Mouse (Mus musculus) testis, adult 2 months (tissue): Measurements from ENCODE around the gene Klhdc8b. TPM values are rescaled to one million over a fixed set of nuclear protein-coding genes. Genes with fewer than 3 reads are reported as not detected.

ENCODE experiments used
- H3K27ac ChIP-seq: fragments of 200-500 bp; 2 replicates; pipeline ENCODE4 v1.5.1; 2012; ENCODE audit warnings: low read depth, low read length; ENCODE audit not compliant: control insufficient read depth, insufficient read depth
- H3K27me3 ChIP-seq: fragments of 200-500 bp; 2 replicates; pipeline ENCODE4 v1.6.1; 2012; ENCODE audit warnings: mild to moderate bottlenecking, low read length, moderate library complexity; ENCODE audit not compliant: control insufficient read depth, insufficient read depth
- H3K36me3 ChIP-seq: fragments of 200-500 bp; 2 replicates; pipeline ENCODE4 v1.6.1; 2012; ENCODE audit warnings: mild to moderate bottlenecking, low read length; ENCODE audit not compliant: control insufficient read depth, insufficient read depth
- H3K4me1 ChIP-seq: fragments of 200-500 bp; 2 replicates; pipeline ENCODE4 v1.6.1; 2012; ENCODE audit warnings: low read length; ENCODE audit not compliant: control insufficient read depth, insufficient read depth
- H3K4me3 ChIP-seq: fragments of 200-500 bp; 2 replicates; pipeline ENCODE4 v1.5.1; 2012; ENCODE audit warnings: low read depth, mild to moderate bottlenecking, low read length, moderate library complexity, mixed read lengths; ENCODE audit not compliant: control insufficient read depth
- CTCF ChIP-seq: fragments of 200-500 bp; IDR thresholded peaks from 2 replicates; pipeline ENCODE4 v1.5.1; 2012; ENCODE audit warnings: low read depth, mild to moderate bottlenecking, inconsistent platforms, low read length, moderate library complexity; ENCODE audit not compliant: control insufficient read depth, insufficient read depth, insufficient replicate concordance
- POLR2A ChIP-seq: fragments of 200-500 bp; IDR thresholded peaks from 2 replicates; pipeline ENCODE4 v1.6.1; 2012; ENCODE audit warnings: low read depth, mild to moderate bottlenecking, inconsistent platforms, low read length, moderate library complexity; ENCODE audit not compliant: control insufficient read depth
- polyA plus RNA-seq: library from polyadenylated mRNA; depleted of rRNA; stranded (reverse); fragments of >200 nt; gene quantifications from 2 replicates; pipeline ENCODE4 v1.2.3, GENCODE M21; 2012

The Klhdc8b gene
- polyA plus RNA-seq, 1 experiment: 18.7 TPM

DNA sequence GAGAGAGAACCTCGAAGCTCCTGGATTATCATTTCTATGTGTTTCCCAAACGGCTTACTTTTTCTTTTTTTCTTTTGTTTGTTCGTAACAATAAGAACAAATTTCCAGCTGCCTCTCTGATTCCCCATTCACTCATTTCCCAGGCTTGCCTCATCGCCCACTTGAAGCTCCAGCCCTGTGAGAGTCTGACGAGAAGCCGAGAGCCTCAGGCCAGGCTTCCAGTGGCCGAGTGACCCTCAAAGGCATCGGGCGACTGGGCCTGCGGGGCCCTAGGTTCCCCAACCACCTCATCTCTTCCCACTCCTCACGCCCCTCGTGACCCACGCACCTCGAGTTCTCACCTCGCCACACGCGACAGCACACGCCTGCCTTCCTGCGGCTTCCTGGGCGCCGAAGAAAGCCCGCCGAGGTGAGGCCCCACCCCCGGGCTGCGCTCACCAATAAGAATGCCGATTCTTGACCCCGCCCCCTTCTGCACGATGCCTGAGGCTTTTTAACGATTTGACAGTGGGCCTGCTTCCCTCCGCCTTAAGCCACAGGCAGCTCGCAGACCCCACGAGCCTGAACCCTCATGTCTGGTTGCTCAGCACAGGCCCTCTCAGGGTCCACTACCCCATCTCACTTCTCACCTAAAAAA, 29.8 kb downstream of the Klhdc8b start:
- Histone ChIP-seq H3K4me3 (peak overlapping the region; percentile 93), H3K27me3 (no peaks in the 10 kb centered on the region), H3K36me3 (no peaks in the 10 kb centered on the region), H3K4me1 (peaks cover 5% of the 10 kb centered on the region), H3K27ac (peak overlapping the region; percentile 74)
- TF ChIP-seq CTCF (no peak), POLR2A (peak; percentile 78)

DNA sequence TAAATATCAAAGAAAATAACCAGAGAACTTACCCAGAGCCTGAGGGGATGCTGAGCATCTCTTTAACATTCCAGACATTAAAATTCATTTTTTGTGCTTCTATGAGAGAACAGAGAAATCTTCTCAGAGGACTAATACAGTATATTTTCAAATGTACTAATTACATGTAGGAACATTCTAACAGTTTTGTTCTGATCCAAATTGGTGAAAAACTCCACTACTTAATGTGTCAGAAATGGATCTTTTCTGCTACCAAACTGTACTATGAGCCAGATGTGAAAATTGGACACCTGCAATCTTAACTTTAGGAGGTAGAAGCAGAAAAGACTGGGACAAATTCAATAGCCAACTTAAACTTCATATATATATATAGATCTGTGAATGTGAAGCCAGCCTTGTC, 33.0 kb downstream of the Klhdc8b start, which contains the start of gene Ccdc36:
Ccdc36 (minus strand) TSS at position 101 of the 400 bp plus-strand sequence.
- TF ChIP-seq CTCF (no peak), POLR2A (no peak)
- no peak within 1 kb of the TSS for H3K4me3 ChIP-seq
- H3K36me3 ChIP-seq: peaks cover 1% of the 10 kb centered on the region; the same call in 1 of the 2 replicates
- H3K27ac ChIP-seq: no peak within 1 kb of the TSS
- peaks cover 5% of the 10 kb centered on the region for H3K4me1 ChIP-seq
- no peaks in the 10 kb centered on the region for H3K27me3 ChIP-seq

DNA sequence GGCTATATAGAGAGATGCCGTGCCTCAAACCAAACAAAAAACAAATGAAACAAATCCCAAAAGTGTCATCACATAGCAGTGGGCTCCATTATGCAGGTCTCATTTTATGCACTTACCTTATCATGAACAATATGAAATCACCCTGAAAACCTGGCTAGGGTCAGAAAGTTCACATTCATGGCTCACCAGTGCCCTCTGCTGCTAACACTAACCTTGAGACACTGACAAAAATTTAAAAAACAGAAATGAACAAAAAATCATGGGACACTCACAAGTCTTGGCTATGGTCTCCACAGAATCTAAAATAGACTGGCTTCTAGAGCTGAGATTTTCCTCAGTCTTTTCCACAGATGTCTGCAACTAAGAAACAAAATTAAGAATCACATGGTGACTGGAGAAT, 49.2 kb downstream of the Klhdc8b start:
- TF ChIP-seq POLR2A (no peak), CTCF (no peak)

DNA sequence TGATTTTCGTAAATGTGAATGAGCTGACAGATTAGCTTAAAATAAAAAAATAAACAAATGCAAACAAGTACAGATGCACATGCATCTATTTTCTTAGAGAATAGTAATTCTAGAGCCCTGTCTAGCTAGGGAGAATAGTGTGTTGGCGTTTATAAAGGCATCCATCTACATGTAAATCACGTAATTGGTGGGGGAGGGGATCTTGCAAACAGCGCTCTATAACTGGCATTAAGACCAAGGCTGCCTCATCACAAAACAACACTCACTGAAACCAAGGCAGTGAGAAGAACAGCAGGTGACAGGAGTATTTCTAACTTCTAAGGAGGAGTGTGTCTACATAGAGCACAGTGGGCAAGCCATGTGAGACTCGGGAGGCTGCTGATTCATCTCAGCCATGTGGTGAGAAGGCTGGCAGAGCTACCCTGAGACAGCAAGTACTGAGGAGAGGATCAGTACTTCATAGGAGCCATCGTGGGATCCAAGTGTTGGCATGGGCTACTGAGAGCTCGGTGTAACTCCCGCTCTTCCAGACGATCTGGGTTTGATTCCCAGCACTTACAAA, 49.9 kb downstream of the Klhdc8b start:
- Histone ChIP-seq H3K4me1 (no peaks in the 10 kb centered on the region), H3K36me3 (no peaks in the 10 kb centered on the region; the same call in 1 of the 2 replicates), H3K27ac (no peak overlapping the region), H3K4me3 (no peak overlapping the region), H3K27me3 (no peaks in the 10 kb centered on the region)
- TF ChIP-seq CTCF (no peak), POLR2A (no peak)

More for the DNA sequence above, 49.2 kb downstream of the Klhdc8b start:
- Histone ChIP-seq H3K4me3 (no peak overlapping the region), H3K27ac (no peak overlapping the region), H3K4me1 (no peaks in the 10 kb centered on the region), H3K36me3 (no peaks in the 10 kb centered on the region; the same call in 1 of the 2 replicates), H3K27me3 (no peaks in the 10 kb centered on the region)

DNA sequence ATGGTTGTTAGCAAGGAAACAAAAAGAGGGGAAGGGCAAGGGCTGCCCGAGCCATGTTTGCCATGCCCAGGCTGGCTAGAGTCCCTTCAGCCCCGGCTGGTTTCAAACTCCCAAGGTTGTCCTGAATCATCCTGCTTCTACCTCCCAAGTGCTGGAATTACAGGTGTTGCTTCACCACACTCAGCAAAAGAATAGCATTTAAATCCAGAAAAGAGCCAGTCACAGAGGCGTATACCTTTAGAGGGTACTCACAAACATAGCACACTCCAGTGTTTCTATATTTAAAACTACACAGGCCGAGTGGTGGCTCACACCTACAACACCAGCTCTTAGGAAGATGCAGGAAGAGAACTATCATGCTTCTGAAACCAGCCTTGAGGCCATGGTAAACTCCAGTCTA, 51.8 kb downstream of the Klhdc8b start:
- no peak overlapping the region for H3K27ac ChIP-seq
- no peaks in the 10 kb centered on the region for H3K36me3 ChIP-seq
- no peak overlapping the region for H3K4me3 ChIP-seq
- H3K27me3 ChIP-seq: no peaks in the 10 kb centered on the region
- no peak for TF ChIP-seq CTCF
- no peak for TF ChIP-seq POLR2A
- peaks cover 2% of the 10 kb centered on the region; the same call in 1 of the 2 replicates for H3K4me1 ChIP-seq

DNA sequence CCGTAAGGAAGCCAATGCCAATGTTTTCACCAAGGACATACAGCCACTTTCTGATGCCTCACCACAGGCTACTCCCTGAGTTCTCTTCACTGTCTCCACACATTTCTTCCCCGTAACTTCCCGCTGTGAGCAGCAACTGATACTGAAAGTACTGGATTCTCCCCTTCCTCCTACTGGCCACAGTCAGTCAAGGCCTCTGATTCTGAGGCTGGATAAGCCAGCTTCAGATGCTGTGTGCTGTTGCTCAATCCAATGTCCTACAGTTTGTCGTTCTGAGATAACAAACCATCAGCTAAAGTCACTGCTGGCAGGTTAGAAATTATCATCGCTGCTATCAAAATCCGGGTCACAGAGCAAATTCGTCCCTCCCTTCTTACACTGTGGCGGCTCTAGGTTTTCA, 56.9 kb downstream of the Klhdc8b start:
- peak overlapping the region; percentile 43 for H3K27ac ChIP-seq
- H3K4me3 ChIP-seq: no peak overlapping the region
- peaks cover 4% of the 10 kb centered on the region for H3K4me1 ChIP-seq
- TF ChIP-seq CTCF (no peak), POLR2A (no peak)
- H3K36me3 ChIP-seq: peaks cover 5% of the 10 kb centered on the region
- H3K27me3 ChIP-seq: no peaks in the 10 kb centered on the region

DNA sequence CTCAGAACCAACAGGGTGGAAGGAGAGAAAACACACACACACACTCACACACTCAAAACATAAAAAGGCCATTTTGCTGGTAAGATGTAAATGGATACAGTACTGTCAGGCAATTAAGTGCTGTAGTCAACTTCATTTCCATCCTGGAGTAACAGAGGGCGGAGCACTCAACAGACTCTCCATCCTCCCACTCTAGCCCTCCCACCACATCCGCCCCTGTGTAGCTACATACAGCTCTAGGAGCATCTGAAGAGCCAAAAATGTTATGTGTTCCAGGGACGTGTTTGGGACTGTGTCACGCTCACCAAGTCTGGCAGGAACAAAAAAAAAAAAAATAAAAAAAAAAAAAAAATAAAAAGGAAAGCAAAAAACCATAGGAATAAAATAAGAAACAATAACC, 58.3 kb downstream of the Klhdc8b start:
- peaks cover 5% of the 10 kb centered on the region for H3K36me3 ChIP-seq
- H3K4me3 ChIP-seq: peak overlapping the region; percentile 20; the same call in 1 of the 2 replicates
- H3K27me3 ChIP-seq: no peaks in the 10 kb centered on the region
- TF ChIP-seq CTCF (no peak), POLR2A (no peak)
- H3K27ac ChIP-seq: peak overlapping the region; percentile 46; the same call in 1 of the 2 replicates
- peaks cover 4% of the 10 kb centered on the region for H3K4me1 ChIP-seq
